Comparison of ENCODE assay signal across 9 mouse cellular contexts in the genomic region with DNA sequence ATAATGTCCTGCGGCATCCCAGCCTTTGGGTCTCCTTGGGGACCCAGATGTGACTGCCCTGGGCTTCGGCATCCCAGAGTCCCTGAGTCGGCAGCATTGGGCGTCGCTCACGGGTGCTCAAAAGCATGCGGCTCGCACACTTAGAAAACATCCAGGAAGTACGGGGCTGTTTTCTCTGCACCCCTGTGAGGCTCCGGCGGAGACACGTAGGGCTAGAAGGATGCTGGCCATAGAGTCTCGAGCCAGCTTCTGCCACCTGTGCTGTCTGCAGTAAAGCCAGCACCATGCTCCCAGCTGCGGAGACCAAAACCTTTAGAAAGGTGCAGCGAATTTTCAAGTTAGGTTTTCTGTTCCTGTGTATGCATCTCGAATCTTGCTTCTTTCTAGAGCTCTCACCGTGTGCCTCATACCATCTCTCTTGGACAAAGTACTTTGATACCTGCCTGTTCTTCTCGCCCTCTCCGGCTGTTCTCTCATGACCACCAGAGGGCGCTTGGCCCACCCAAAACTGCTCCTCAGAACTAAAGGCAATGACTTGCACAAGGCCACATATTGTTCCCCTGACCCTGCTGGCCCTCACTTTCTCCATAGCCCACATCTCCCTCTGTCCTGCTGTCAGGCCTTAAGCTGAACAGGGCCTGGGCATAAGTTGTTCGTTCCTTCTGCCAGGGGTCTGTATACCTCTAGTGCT. TPM values are rescaled to one million over a fixed set of nuclear protein-coding genes. Genes with fewer than 3 reads are reported as not detected.
A peak's percentile ranks its signal among the peaks of the same experiment; 100 is the strongest.
DNase-seq lines count a peak whose midpoint lies in the region; ATAC-seq and TF ChIP-seq lines count a peak whose summit lies in the region.
"Had no signal": no experiment of that assay in that cellular context is flagged by ENCODE, and none has a peak within 500 bp of the region (broad histone marks: within the 10 kb centered on the region; RNA-seq: fewer than 3 reads in every experiment).

No protein-coding gene starts in this region.

- peak overlapping the region; percentile 4; the same call in 1 of the 2 replicates for H3K9ac ChIP-seq in intestine, postnatal 0 days (ENCODE audit: low read depth, low read length)
- H3K9ac ChIP-seq in lung, embryonic 14.5 days = peak overlapping the region; percentile 48
- 0 out of 2 replicates have a peak overlapping the region, but pooled peaks have one; percentile 28 for H3K9ac ChIP-seq in neural tube, embryonic 14.5 days (replicated peaks; ENCODE audit: low read depth, low read length)

- no peaks in the 10 kb centered on the region for H3K9me3 ChIP-seq in intestine, postnatal 0 days (ENCODE audit: control insufficient read depth)
- H3K9me3 ChIP-seq in lung, embryonic 14.5 days (ENCODE audit: low read depth, low read length) = no peaks in the 10 kb centered on the region
- H3K9me3 ChIP-seq in neural tube, embryonic 14.5 days (ENCODE audit: control insufficient read depth, low read length) = no peaks in the 10 kb centered on the region

- peak overlapping the region; percentile 0; the same call in 1 of the 2 replicates for H3K27ac ChIP-seq in intestine, postnatal 0 days (ENCODE audit: low read depth, low read length)
- H3K27ac ChIP-seq in lung, embryonic 14.5 days (ENCODE audit: low read depth) = peak overlapping the region; percentile 55; the same call in 1 of the 2 replicates
- H3K27ac ChIP-seq in neural tube, embryonic 14.5 days (ENCODE audit: low read depth, low read length) = no peak overlapping the region

- no peaks in the 10 kb centered on the region for H3K36me3 ChIP-seq in intestine, postnatal 0 days (ENCODE audit: control insufficient read depth, insufficient read depth)
- no peaks in the 10 kb centered on the region for H3K36me3 ChIP-seq in lung, embryonic 14.5 days (ENCODE audit: insufficient read depth)
- no peaks in the 10 kb centered on the region for H3K36me3 ChIP-seq in neural tube, embryonic 14.5 days (ENCODE audit: control insufficient read depth, insufficient read depth, low read length)

- peak; percentile 63 for DNase-seq in urinary bladder, postnatal 14 days (ENCODE audit: low spot score)
- no peak for DNase-seq in urinary bladder, postnatal 4 days (ENCODE audit: low spot score in 2 of 2)
- peak; percentile 79 for DNase-seq in cerebellum, adult 9-10 months
- DNase-seq in lung, embryonic 14.5 days = peak; percentile 82
- DNase-seq in right cerebral cortex, postnatal 36 days (ENCODE audit: low spot score in 2 of 2) = no peak

- peak overlapping the region; percentile 35 for H3K4me3 ChIP-seq in intestine, postnatal 0 days (ENCODE audit: low read depth, low read length)
- H3K4me3 ChIP-seq in lung, embryonic 14.5 days (ENCODE audit: low read depth, low read length) = peak overlapping the region; percentile 36
- peak overlapping the region; percentile 20 for H3K4me3 ChIP-seq in neural tube, embryonic 14.5 days (ENCODE audit: low read depth, low read length)

- peak overlapping the region; percentile 73 for H3K4me2 ChIP-seq in intestine, postnatal 0 days (replicated peaks; ENCODE audit: low read depth)
- peak overlapping the region; percentile 87 for H3K4me2 ChIP-seq in lung, embryonic 14.5 days
- H3K4me2 ChIP-seq in neural tube, embryonic 14.5 days (ENCODE audit: low read depth, low read length) = peak overlapping the region; percentile 54

- peak; percentile 43 for ATAC-seq in granulocyte monocyte progenitor cell, adult 5-6 weeks (replicated peaks; ENCODE audit: poor library complexity, severe bottlenecking)
- no peak for ATAC-seq in intestine, postnatal 0 days
- 0 out of 2 replicates have a peak, but pooled peaks have one; percentile 3 for ATAC-seq in lung, embryonic 14.5 days (ENCODE audit: insufficient read depth)
- no peak for ATAC-seq in neural tube, embryonic 14.5 days (ENCODE audit: low read depth)

- H3K4me1 ChIP-seq in intestine, postnatal 0 days (replicated peaks; ENCODE audit: control insufficient read depth, insufficient read depth, low read length) = 0 out of 2 replicates have a peak, but pooled peaks cover 7% of the 10 kb centered on the region
- peaks cover 17% of the 10 kb centered on the region for H3K4me1 ChIP-seq in lung, embryonic 14.5 days (ENCODE audit: insufficient read depth)
- H3K4me1 ChIP-seq in neural tube, embryonic 14.5 days (ENCODE audit: control insufficient read depth, insufficient read depth, low read length) = peaks cover 10% of the 10 kb centered on the region

- 6% methylated on average over 21 of the region's 21 CpGs for WGBS in intestine, postnatal 0 days
- 4% methylated on average over 21 of the region's 21 CpGs for WGBS in lung, embryonic 14.5 days
- 3% methylated on average over 21 of the region's 21 CpGs for WGBS in neural tube, embryonic 14.5 days

- H3K27me3 ChIP-seq in intestine, postnatal 0 days (replicated peaks; ENCODE audit: control insufficient read depth, insufficient read depth, low read length) = no peaks in the 10 kb centered on the region
- H3K27me3 ChIP-seq in lung, embryonic 14.5 days (ENCODE audit: insufficient read depth, low read length) = no peaks in the 10 kb centered on the region
- no peaks in the 10 kb centered on the region for H3K27me3 ChIP-seq in neural tube, embryonic 14.5 days (ENCODE audit: control insufficient read depth, insufficient read depth, low read length)

- TF ChIP-seq CTCF in intestine, postnatal 0 days (IDR thresholded peaks at IDR 0.05; ENCODE audit: low read depth) = peak; percentile 84
- TF ChIP-seq CTCF in lung, embryonic 14.5 days (IDR thresholded peaks at IDR 0.05; ENCODE audit: low read depth) = peak; percentile 88

RNA-seq across cellular contexts. Expression of gene Nanos3, which starts 2.2 kb away (rescaled TPM):
- total RNA-seq in granulocyte monocyte progenitor cell, adult 5-6 weeks (2014; fragmentation: Nextera tagmentation) = 3.5 and 9.6 TPM in 2 replicates
- total RNA-seq in granulocyte monocyte progenitor cell, adult 5-6 weeks (2017) = not detected in 2 replicates
- 1.6 and 1.8 TPM in 2 replicates for polyA plus RNA-seq in intestine, postnatal 0 days (2015; fragmentation: Nextera tagmentation; extraction: Ambion mirVana)
- 2.8 and 4.2 TPM in 2 replicates for polyA plus RNA-seq in lung, embryonic 14.5 days (2014; fragmentation: Nextera tagmentation; extraction: Ambion mirVana)
- 12.4 and 12.5 TPM in 2 replicates for polyA plus RNA-seq in neural tube, embryonic 14.5 days (2014; fragmentation: Nextera tagmentation; extraction: Ambion mirVana)
- total RNA-seq: gastrocnemius, adult 8-10 months had no signal

RNA-seq across cellular contexts. Expression of gene 4930432K21Rik, which starts 39.4 kb away (rescaled TPM):
- total RNA-seq in granulocyte monocyte progenitor cell, adult 5-6 weeks (2014; fragmentation: Nextera tagmentation) = 1.2 TPM in 1 of 2 replicates, not detected in the other
- 1.2 and 1.8 TPM in 2 replicates for total RNA-seq in granulocyte monocyte progenitor cell, adult 5-6 weeks (2017)
- 0.17 and 0.18 TPM in 2 replicates for polyA plus RNA-seq in intestine, postnatal 0 days (2015; fragmentation: Nextera tagmentation; extraction: Ambion mirVana)
- 0.66 and 0.99 TPM in 2 replicates for polyA plus RNA-seq in lung, embryonic 14.5 days (2014; fragmentation: Nextera tagmentation; extraction: Ambion mirVana)
- 1.3 and 1.6 TPM in 2 replicates for polyA plus RNA-seq in neural tube, embryonic 14.5 days (2014; fragmentation: Nextera tagmentation; extraction: Ambion mirVana)

RNA-seq across cellular contexts. Expression of gene Cc2d1a, which starts 39.5 kb away (rescaled TPM):
- total RNA-seq in granulocyte monocyte progenitor cell, adult 5-6 weeks (2014; fragmentation: Nextera tagmentation) = 11.8 and 13.5 TPM in 2 replicates
- total RNA-seq in granulocyte monocyte progenitor cell, adult 5-6 weeks (2017) = 4.2 and 9.0 TPM in 2 replicates
- 16.2 and 16.9 TPM in 2 replicates for polyA plus RNA-seq in intestine, postnatal 0 days (2015; fragmentation: Nextera tagmentation; extraction: Ambion mirVana)
- polyA plus RNA-seq in lung, embryonic 14.5 days (2014; fragmentation: Nextera tagmentation; extraction: Ambion mirVana) = 17.3 and 23.6 TPM in 2 replicates
- polyA plus RNA-seq in neural tube, embryonic 14.5 days (2014; fragmentation: Nextera tagmentation; extraction: Ambion mirVana) = 26.8 and 30.7 TPM in 2 replicates

RNA-seq across cellular contexts. Expression of gene Zswim4, which starts 49.6 kb away (rescaled TPM):
- 4.6 and 8.1 TPM in 2 replicates for total RNA-seq in granulocyte monocyte progenitor cell, adult 5-6 weeks (2014; fragmentation: Nextera tagmentation)
- total RNA-seq in granulocyte monocyte progenitor cell, adult 5-6 weeks (2017) = 4.5 and 4.8 TPM in 2 replicates
- 3.7 and 3.8 TPM in 2 replicates for polyA plus RNA-seq in intestine, postnatal 0 days (2015; fragmentation: Nextera tagmentation; extraction: Ambion mirVana)
- polyA plus RNA-seq in lung, embryonic 14.5 days (2014; fragmentation: Nextera tagmentation; extraction: Ambion mirVana) = 13.9 and 14.4 TPM in 2 replicates
- polyA plus RNA-seq in neural tube, embryonic 14.5 days (2014; fragmentation: Nextera tagmentation; extraction: Ambion mirVana) = 12.9 and 20.5 TPM in 2 replicates

Comparison
In these comparisons a context has a peak if more than half of its experiments do, and no peak if none do; other contexts are left out.
1. DNase-seq: peak in urinary bladder, postnatal 14 days (single experiment), cerebellum, adult 9-10 months (single experiment) and lung, embryonic 14.5 days (single experiment); none in urinary bladder, postnatal 4 days (0 of 2) and right cerebral cortex, postnatal 36 days (0 of 2).
2. ATAC-seq: peak in granulocyte monocyte progenitor cell, adult 5-6 weeks (single experiment) and lung, embryonic 14.5 days (single experiment); none in intestine, postnatal 0 days (single experiment) and neural tube, embryonic 14.5 days (single experiment).
3. Peak in every context shown above with its lines, with median percentiles within 50 percentile points of each other: H3K4me2 ChIP-seq, H3K4me3 ChIP-seq and H3K9ac ChIP-seq.